In the genomic region with DNA sequence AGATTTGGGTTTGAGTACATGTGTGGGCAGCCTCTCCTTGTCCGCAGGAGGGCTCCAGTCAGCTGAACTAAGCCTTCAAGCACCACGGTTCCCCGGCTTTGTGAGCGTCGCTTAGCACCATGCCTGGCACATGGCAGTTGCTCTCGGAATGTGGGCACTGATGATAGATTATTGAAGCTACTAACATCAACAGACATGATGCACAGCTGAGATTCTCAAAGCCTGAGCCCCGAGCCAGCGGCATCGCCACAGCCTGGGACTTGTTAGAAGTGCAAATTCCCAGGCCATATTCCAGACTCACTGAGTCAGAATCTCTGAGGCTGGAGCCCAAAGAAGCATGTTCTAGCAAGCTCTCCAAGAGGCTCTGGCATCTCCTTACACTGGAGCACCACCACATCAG, we compare ENCODE assay signal across 17 mouse cellular contexts.
A peak's percentile ranks its signal among the peaks of the same experiment; 100 is the strongest.
DNase-seq lines count a peak whose midpoint lies in the region; ATAC-seq and TF ChIP-seq lines count a peak whose summit lies in the region.
"Had no signal": no experiment of that assay in that cellular context is flagged by ENCODE, and none has a peak within 500 bp of the region (broad histone marks: within the 10 kb centered on the region; RNA-seq: fewer than 3 reads in every experiment).

No protein-coding gene starts in this region.

- H3K4me2 ChIP-seq in midbrain, embryonic 12.5 days (replicated peaks) = no peak overlapping the region
- no peak overlapping the region for H3K4me2 ChIP-seq in midbrain, embryonic 11.5 days
- no peak overlapping the region for H3K4me2 ChIP-seq in forebrain, embryonic 11.5 days (ENCODE audit: low read depth, low read length, severe bottlenecking)
- H3K4me2 ChIP-seq in forebrain, postnatal 0 days (ENCODE audit: low read depth) = no peak overlapping the region
- no peak overlapping the region for H3K4me2 ChIP-seq in midbrain, embryonic 15.5 days
- H3K4me2 ChIP-seq: hindbrain, embryonic 12.5 days; limb, embryonic 12.5 days; liver, embryonic 13.5 days; lung, embryonic 15.5 days had no signal

- no peak overlapping the region for H3K9ac ChIP-seq in midbrain, embryonic 12.5 days (replicated peaks)
- no peak overlapping the region for H3K9ac ChIP-seq in midbrain, embryonic 11.5 days (ENCODE audit: low read length)
- H3K9ac ChIP-seq in forebrain, embryonic 11.5 days (ENCODE audit: low read length) = no peak overlapping the region
- H3K9ac ChIP-seq in forebrain, postnatal 0 days = no peak overlapping the region
- no peak overlapping the region for H3K9ac ChIP-seq in midbrain, embryonic 15.5 days
- H3K9ac ChIP-seq: hindbrain, embryonic 12.5 days; limb, embryonic 12.5 days; liver, embryonic 13.5 days; lung, embryonic 15.5 days had no signal

- peak overlapping the region; percentile 67 for H3K27ac ChIP-seq in midbrain, embryonic 12.5 days (replicated peaks)
- H3K27ac ChIP-seq in midbrain, embryonic 11.5 days (ENCODE audit: low read depth, low read length) = no peak overlapping the region
- 0 out of 2 replicates have a peak overlapping the region, but pooled peaks have one; percentile 25 for H3K27ac ChIP-seq in forebrain, embryonic 11.5 days (ENCODE audit: low read depth, low read length)
- no peak overlapping the region for H3K27ac ChIP-seq in forebrain, postnatal 0 days (ENCODE audit: low read depth, low read length)
- peak overlapping the region; percentile 85 for H3K27ac ChIP-seq in midbrain, embryonic 15.5 days
- H3K27ac ChIP-seq: left cerebral cortex, adult 2 months; limb, embryonic 12.5 days; liver, embryonic 13.5 days; lung, embryonic 15.5 days had no signal

- DNase-seq in midbrain, embryonic 11.5 days (ENCODE audit: low spot score, missing footprints) = no peak
- DNase-seq in forebrain, embryonic 11.5 days (ENCODE audit: low spot score) = no peak
- peak; percentile 63 for DNase-seq in forebrain, postnatal 0 days
- DNase-seq in kidney, postnatal 10 days = no peak
- DNase-seq: cerebellum, adult 9-11 months; gastrocnemius, postnatal 10 days; kidney, adult 18-20 months; kidney, postnatal 14 days; liver, embryonic 13.5 days; thymus, adult 18-20 months had no signal

- H3K9me3 ChIP-seq in midbrain, embryonic 12.5 days = no peaks in the 10 kb centered on the region
- H3K9me3 ChIP-seq in midbrain, embryonic 11.5 days (ENCODE audit: control insufficient read depth, low read length) = no peaks in the 10 kb centered on the region
- no peaks in the 10 kb centered on the region for H3K9me3 ChIP-seq in forebrain, embryonic 11.5 days (ENCODE audit: control insufficient read depth, low read length)
- H3K9me3 ChIP-seq in forebrain, postnatal 0 days (ENCODE audit: low read length) = no peaks in the 10 kb centered on the region
- no peaks in the 10 kb centered on the region for H3K9me3 ChIP-seq in midbrain, embryonic 15.5 days
- H3K9me3 ChIP-seq: hindbrain, embryonic 12.5 days; limb, embryonic 12.5 days; liver, embryonic 13.5 days; lung, embryonic 15.5 days had no signal

- no peak for ATAC-seq in midbrain, embryonic 12.5 days (ENCODE audit: low FRiP score, low read depth)
- ATAC-seq in midbrain, embryonic 11.5 days (ENCODE audit: low FRiP score) = no peak
- ATAC-seq in forebrain, embryonic 11.5 days (replicated peaks; ENCODE audit: low FRiP score) = no peak
- ATAC-seq in forebrain, postnatal 0 days = peak; percentile 57
- ATAC-seq in midbrain, embryonic 15.5 days (replicated peaks) = no peak
- ATAC-seq in erythroblast, adult 5-6 weeks (replicated peaks; ENCODE audit: low FRiP score, poor library complexity, severe bottlenecking) = no peak

- H3K4me3 ChIP-seq in midbrain, embryonic 12.5 days = no peak overlapping the region
- H3K4me3 ChIP-seq in midbrain, embryonic 11.5 days (ENCODE audit: low read depth, low read length) = no peak overlapping the region
- H3K4me3 ChIP-seq in forebrain, embryonic 11.5 days (ENCODE audit: low read depth, low read length) = no peak overlapping the region
- H3K4me3 ChIP-seq in forebrain, postnatal 0 days (ENCODE audit: low read depth, low read length) = no peak overlapping the region
- no peak overlapping the region for H3K4me3 ChIP-seq in midbrain, embryonic 15.5 days
- H3K4me3 ChIP-seq: hindbrain, embryonic 12.5 days; left cerebral cortex, adult 2 months; limb, embryonic 12.5 days; liver, embryonic 13.5 days; lung, embryonic 15.5 days had no signal

- TF ChIP-seq CTCF in forebrain, postnatal 0 days (IDR thresholded peaks at IDR 0.05; ENCODE audit: low read depth) = no peak

- no peaks in the 10 kb centered on the region for H3K27me3 ChIP-seq in midbrain, embryonic 12.5 days
- H3K27me3 ChIP-seq in midbrain, embryonic 11.5 days (ENCODE audit: control insufficient read depth, insufficient read depth, low read length) = no peaks in the 10 kb centered on the region
- H3K27me3 ChIP-seq in forebrain, embryonic 11.5 days (ENCODE audit: control insufficient read depth, insufficient read depth, low read length) = no peaks in the 10 kb centered on the region
- no peaks in the 10 kb centered on the region for H3K27me3 ChIP-seq in forebrain, postnatal 0 days (ENCODE audit: insufficient read depth, low read length)
- H3K27me3 ChIP-seq in midbrain, embryonic 15.5 days (replicated peaks) = no peaks in the 10 kb centered on the region
- H3K27me3 ChIP-seq: hindbrain, embryonic 12.5 days; liver, embryonic 13.5 days; lung, embryonic 15.5 days had no signal

- H3K4me1 ChIP-seq in midbrain, embryonic 12.5 days = peaks cover 19% of the 10 kb centered on the region; the same call in 1 of the 2 replicates
- no peaks in the 10 kb centered on the region for H3K4me1 ChIP-seq in midbrain, embryonic 11.5 days (ENCODE audit: control insufficient read depth, insufficient read depth, low read length)
- H3K4me1 ChIP-seq in forebrain, embryonic 11.5 days (replicated peaks; ENCODE audit: control insufficient read depth, insufficient read depth, low read length) = peaks cover 5% of the 10 kb centered on the region; the same call in 1 of the 2 replicates
- H3K4me1 ChIP-seq in forebrain, postnatal 0 days (ENCODE audit: insufficient read depth) = peaks cover 10% of the 10 kb centered on the region; the same call in 1 of the 2 replicates
- H3K4me1 ChIP-seq in midbrain, embryonic 15.5 days = peaks cover 29% of the 10 kb centered on the region
- H3K4me1 ChIP-seq: liver, embryonic 13.5 days; lung, embryonic 15.5 days had no signal

- 88% methylated on average over 9 of the region's 9 CpGs for WGBS in midbrain, embryonic 12.5 days
- 81% methylated on average over 9 of the region's 9 CpGs for WGBS in midbrain, embryonic 11.5 days
- WGBS in forebrain, embryonic 11.5 days = 83% methylated on average over 9 of the region's 9 CpGs
- WGBS in forebrain, postnatal 0 days = 61% methylated on average over 9 of the region's 9 CpGs
- WGBS in midbrain, embryonic 15.5 days = 79% methylated on average over 9 of the region's 9 CpGs

- no peaks in the 10 kb centered on the region for H3K36me3 ChIP-seq in midbrain, embryonic 12.5 days
- H3K36me3 ChIP-seq in midbrain, embryonic 11.5 days (ENCODE audit: control insufficient read depth, insufficient read depth, low read length) = no peaks in the 10 kb centered on the region
- no peaks in the 10 kb centered on the region for H3K36me3 ChIP-seq in forebrain, embryonic 11.5 days (ENCODE audit: control insufficient read depth, insufficient read depth, low read length)
- no peaks in the 10 kb centered on the region for H3K36me3 ChIP-seq in forebrain, postnatal 0 days (ENCODE audit: insufficient read depth)
- no peaks in the 10 kb centered on the region for H3K36me3 ChIP-seq in midbrain, embryonic 15.5 days (replicated peaks)
- H3K36me3 ChIP-seq: hindbrain, embryonic 12.5 days; limb, embryonic 12.5 days; liver, embryonic 13.5 days; lung, embryonic 15.5 days had no signal

Comparison
In these comparisons a context has a peak if more than half of its experiments do, and no peak if none do; other contexts are left out.
1. H3K27ac ChIP-seq: peak in midbrain, embryonic 12.5 days (single experiment), forebrain, embryonic 11.5 days (single experiment) and midbrain, embryonic 15.5 days (single experiment); none in midbrain, embryonic 11.5 days (single experiment) and forebrain, postnatal 0 days (single experiment).